Mouse (Mus musculus) gastrocnemius, postnatal 25 days (tissue): ENCODE results near the gene Onecut3. TPM values are rescaled to one million over a fixed set of nuclear protein-coding genes. Genes with fewer than 3 reads are reported as not detected.

ENCODE experiments used
- DNase-seq: peaks from one replicate; pipeline ENCODE4 v3.0.0; 2022
- long read RNA-seq, 2 experiments: library from polyadenylated mRNA; stranded (forward); transcript quantifications; one replicate each; pipeline ENCODE4 v2.0.0; 2021
- total RNA-seq, 2 experiments: library from RNA; stranded (reverse); gene quantifications; 1 replicate in 1 of 2; 2 replicates in 1 of 2; pipeline ENCODE4 v1.2.3; 2021

Onecut3 gene
- not detected for total RNA-seq
- long read RNA-seq, experiment 1, result 0 reads
- long read RNA-seq, experiment 2, result 0 reads

DNA sequence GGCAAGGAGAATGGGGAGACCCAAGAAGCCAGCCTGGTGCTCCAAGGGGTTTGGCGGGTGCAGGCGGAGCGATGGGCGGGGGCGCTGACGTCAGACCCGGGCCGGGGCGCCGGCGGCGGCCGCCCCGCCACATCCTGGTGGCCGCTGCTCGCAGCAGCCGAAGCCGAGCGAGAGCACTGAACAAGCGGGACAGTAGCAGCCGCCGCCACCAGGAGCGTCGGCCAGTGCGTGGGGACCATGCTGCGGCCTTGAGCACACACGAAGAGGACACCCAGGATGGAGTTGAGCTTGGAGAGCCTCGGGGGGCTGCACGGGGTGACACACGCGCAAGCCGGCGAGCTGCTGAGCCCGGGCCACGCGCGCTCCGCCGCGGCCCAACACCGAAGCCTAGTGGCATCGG lies at the start of gene Onecut3:
Gene Onecut3 (plus strand): TSS at position 104 of the 400 bp plus-strand sequence.
- peak; percentile 24 for DNase-seq

DNA sequence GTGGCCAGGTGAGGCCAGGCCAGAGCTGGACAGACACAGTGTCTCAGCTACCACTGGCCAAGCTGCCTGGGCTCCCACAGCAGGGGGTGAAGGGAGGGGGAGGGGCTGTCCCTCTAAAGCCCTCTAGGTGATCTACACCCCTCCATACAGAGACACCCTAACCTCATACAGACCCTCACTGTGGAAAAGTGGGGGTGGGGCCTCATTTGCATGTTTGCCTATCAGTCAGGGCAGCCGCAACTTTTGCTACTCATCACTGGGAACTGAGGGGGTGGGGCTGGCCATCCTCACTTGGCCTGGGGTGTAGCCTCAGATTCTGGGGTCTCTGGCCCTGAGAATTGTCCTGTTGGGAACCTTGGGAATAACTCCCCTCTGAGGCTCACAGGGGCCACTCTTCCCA lies 49.6 kb upstream of the Onecut3 start:
- DNase-seq, result no peak

GRCm38 (mm10) chr10:80445898-80446601 lies 48.6 kb upstream of the Onecut3 start:
- DNase-seq, result no peak

- no peak for DNase-seq
These were observed 44.0 kb upstream of the Onecut3 start for GRCm38 (mm10) chr10:80450599-80450998.

DNA sequence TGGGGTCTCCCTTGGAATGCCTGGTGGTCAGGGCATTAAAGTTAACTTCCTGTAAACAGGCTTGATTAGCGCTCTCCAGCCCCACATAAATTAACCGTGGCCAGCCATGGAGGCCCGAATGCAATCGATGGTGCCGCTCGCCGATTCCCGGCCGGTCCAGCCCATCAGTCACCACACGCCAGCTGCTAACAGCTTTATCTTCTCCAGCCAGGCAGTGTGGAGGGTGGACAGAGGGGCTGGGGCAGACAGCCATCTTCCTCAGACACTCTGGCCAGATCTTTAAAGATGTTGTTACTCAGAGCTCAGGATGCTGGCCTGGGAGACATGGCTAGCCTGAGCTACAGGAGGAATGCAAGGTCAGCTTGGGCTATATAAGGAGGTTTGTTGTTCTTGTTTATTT lies 41.0 kb upstream of the Onecut3 start:
- DNase-seq, result no peak

- no peak for DNase-seq
These were observed 39.9 kb upstream of the Onecut3 start for GRCm38 (mm10) chr10:80454781-80455180.

GRCm38 (mm10) chr10:80455697-80456096 lies 38.9 kb upstream of the Onecut3 start:
- DNase-seq, result no peak

- no peak for DNase-seq
These were observed 35.4 kb upstream of the Onecut3 start for GRCm38 (mm10) chr10:80459236-80459635.

DNA sequence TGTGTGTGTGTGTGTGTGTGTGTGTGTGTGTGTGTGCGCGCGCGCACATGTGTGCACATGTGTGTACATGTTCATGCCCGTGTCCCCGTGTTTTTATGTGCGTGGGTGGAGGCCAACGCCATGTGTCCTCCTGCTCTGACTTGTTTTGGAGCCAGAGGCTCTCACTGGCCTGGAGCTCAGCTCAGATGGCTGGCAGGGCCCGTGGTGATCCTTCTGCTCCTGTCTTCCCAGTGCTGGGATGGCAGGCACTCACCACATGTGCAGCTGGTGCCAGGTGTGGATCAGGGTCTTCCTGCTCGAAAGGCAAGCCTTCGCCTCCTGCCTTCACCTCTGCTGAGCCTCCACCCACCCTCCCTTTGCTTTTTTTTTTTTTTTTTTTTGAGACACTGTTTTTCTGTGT lies 35.0 kb upstream of the Onecut3 start:
- DNase-seq, result no peak

GRCm38 (mm10) chr10:80460324-80460723 lies 34.3 kb upstream of the Onecut3 start:
- DNase-seq, result no peak

GRCm38 (mm10) chr10:80461346-80461745 lies 33.3 kb upstream of the Onecut3 start:
- no peak for DNase-seq

DNA sequence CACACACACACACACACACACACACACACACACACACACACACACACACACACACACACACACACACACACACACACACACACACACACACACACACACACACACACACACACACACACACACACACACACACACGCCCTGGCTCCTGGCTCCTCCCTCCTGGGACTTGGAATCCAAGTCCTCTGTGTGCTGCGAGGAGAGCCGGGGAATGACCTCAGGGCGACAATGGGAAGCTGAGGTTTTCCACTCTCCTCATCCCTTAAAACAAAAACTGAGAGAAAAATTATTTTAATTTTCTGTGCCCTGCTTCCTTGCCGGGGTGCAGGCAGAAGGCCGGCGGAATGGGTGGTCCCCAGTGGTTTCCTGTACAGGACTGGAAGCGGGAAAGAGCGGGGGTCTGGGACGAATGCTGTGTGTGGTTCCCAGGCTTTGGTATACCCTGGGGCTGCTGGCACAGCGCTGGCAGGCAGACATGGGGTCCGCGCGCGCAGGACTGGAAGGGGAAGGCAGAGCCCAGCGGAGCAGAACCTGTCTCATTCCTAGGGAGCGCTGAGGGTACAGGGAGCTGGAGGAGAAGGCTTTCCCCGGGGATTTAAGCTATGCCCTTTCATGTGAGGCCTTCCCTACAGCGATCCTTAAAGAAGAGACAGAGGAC lies 30.1 kb upstream of the Onecut3 start:
- no peak for DNase-seq

- DNase-seq, result no peak
These were observed 29.6 kb upstream of the Onecut3 start for GRCm38 (mm10) chr10:80465066-80465465.

DNA sequence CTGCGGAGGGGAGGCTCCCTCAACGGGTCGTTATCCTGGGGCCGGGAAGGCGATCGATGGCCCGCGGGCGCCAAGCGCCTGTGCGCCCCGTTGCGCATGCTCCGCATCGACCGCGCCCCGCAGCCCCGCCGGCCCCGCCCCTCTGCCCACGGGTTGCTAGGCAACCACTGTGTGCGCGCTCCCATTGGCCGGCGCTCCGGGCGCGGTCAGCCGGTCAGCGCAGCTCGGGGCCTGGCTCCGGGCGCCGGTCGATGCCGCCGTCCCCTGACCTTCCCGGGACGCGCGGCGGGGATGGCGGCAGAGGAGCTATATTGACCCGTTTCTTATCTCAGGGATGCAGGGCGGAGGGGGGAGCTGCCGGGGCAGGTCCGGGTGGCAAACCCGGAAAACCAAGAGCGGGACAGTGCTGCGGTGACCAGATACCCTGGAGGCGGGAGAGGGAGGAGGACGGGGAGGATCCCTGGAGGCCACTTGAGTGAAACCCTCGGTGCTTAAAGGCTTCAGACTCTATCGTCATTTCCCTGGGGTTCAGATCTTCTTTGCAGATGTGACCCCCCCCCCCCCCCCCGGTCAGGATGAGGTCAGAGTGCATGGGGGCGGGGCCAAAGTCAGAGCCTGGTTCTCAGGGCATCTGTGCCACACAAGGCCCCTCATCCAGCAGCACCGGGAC lies 19.2 kb upstream of the Onecut3 start:
- peak; percentile 90 for DNase-seq

GRCm38 (mm10) chr10:80478531-80478930 lies 16.1 kb upstream of the Onecut3 start:
- no peak for DNase-seq

- DNase-seq, result no peak
These were observed 13.6 kb upstream of the Onecut3 start for GRCm38 (mm10) chr10:80481002-80481401.

DNA sequence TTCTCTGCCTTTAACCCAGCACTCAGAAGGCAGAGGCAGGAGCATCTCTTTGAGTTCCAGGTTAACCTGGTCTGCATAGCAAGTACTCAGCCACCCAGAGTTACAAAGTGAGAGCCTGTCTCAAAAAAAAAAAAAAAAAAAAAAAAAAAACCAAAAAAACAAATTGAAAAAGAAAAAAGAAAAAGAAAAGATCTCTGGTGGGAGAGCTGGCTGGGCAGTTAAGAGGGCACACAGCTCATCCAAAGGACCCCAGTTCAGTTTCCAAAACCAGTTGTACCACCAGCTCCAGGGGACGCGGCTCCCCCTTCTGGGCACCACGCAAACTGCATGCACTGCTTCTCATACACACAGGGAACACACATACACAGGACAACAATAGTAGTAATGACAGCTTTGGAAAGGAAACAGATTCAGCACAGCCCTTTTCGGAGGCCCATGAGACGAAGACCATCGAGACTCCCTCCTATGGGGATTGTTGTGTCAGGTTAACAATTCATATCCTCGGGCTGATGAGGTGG lies 7.7 kb upstream of the Onecut3 start:
- DNase-seq, result no peak

GRCm38 (mm10) chr10:80490051-80490450 lies 4.6 kb upstream of the Onecut3 start:
- DNase-seq, result peak; percentile 68

GRCm38 (mm10) chr10:80495901-80496300 lies 1.3 kb downstream of the Onecut3 start:
- no peak for DNase-seq

GRCm38 (mm10) chr10:80496421-80496820 lies 1.8 kb downstream of the Onecut3 start:
- no peak for DNase-seq

DNA sequence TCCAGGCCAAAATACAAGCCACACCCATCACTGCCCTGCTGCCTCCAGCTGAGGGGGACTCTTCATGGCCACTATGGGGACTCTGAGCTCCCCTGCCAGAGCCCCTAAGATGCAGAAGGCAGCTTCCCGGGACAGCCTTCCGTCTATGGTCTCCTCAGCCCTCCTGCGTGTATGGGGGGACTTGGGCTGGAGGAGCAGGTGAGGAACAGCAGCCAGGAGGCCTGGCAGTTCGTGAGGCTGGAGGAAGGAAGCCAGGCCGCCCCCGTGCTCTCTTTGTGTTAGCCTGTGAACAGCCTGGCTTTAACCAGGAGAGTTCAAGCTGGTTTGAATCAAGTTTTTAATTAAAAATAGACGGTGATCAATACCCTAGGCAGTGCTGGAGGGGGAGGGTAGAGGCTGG lies 7.7 kb downstream of the Onecut3 start:
- DNase-seq, result no peak

DNA sequence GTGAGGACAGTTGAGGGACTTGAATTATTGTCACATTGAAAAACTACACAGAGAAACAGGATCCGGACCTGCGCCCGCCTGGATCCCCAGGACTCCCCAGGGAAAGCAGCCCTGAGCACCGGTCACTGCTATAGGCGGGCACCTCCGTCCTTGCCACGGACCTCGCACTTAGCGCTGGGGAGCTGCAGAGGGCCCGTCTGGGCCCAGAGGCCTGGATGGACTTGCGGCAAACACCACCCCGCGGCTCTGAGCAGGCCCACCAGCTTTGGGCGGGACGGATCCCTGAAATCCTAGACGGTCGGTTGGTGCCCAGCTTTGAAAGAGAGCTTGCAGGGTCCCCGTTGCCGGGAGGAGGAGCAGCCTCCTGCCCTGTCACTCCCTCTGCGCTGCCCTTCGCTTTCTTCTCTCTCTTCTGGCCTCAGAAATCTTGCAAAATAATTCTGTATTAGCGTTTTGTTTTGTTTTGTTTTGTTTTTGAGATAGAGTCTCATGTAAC lies 8.2 kb downstream of the Onecut3 start:
- DNase-seq, result no peak
